In genomic region chr19:25569778-25570177, GRCm38 (mm10) we compare ENCODE assay signal across 27 mouse cellular contexts. TPM values are rescaled to one million over a fixed set of nuclear protein-coding genes. Genes with fewer than 3 reads are reported as not detected.
DNase-seq lines count a peak whose midpoint lies in the region; ATAC-seq lines count a peak whose summit lies in the region.
"Had no signal": no experiment of that assay in that cellular context is flagged by ENCODE, and none has a peak within 500 bp of the region (broad histone marks: within the 10 kb centered on the region; RNA-seq: fewer than 3 reads in every experiment).

No protein-coding gene starts in this region.

- H3K27me3 ChIP-seq in intestine, embryonic 14.5 days (replicated peaks; ENCODE audit: control insufficient read depth, insufficient read depth, low read length), result peaks cover 2% of the 10 kb centered on the region; the same call in 1 of the 2 replicates
- no peaks in the 10 kb centered on the region for H3K27me3 ChIP-seq in intestine, embryonic 16.5 days (replicated peaks; ENCODE audit: control insufficient read depth, insufficient read depth, low read length)
- H3K27me3 ChIP-seq: CH12.LX had no signal

- DNase-seq in intestine, embryonic 14.5 days (ENCODE audit: low spot score), result no peak
- DNase-seq in yolk sac, embryonic 10.5 days (ENCODE audit: low spot score), result peak; percentile 64
- DNase-seq in urinary bladder, postnatal 14 days (ENCODE audit: low spot score), result no peak
- no peak for DNase-seq in T-cell, adult 2 months (ENCODE audit: low spot score)
- DNase-seq: adrenal gland, adult 2 months; adrenal gland, postnatal 10 days; adrenal gland, postnatal 25 days; B cell, adult 2 months; cerebellum, adult 11 months; cerebellum, adult 18-20 months; cerebellum, adult 8-10 months; cerebellum, adult 9-11 months; cerebellum, postnatal 14 days; cerebellum, postnatal 36 days; embryo, embryonic 11 days had no signal

- H3K27ac ChIP-seq in intestine, embryonic 14.5 days (ENCODE audit: low read depth), result no peak overlapping the region
- H3K27ac ChIP-seq in intestine, embryonic 16.5 days (ENCODE audit: low read length), result no peak overlapping the region
- H3K27ac ChIP-seq: embryonic facial prominence, embryonic 13.5 days; embryonic facial prominence, embryonic 15.5 days; forebrain, embryonic 10.5 days; forebrain, embryonic 12.5 days had no signal

- ATAC-seq in intestine, embryonic 14.5 days (replicated peaks; ENCODE audit: low FRiP score, low TSS enrichment, low read depth), result 0 out of 2 replicates have a peak, but pooled peaks have one; percentile 58
- ATAC-seq in intestine, embryonic 16.5 days, result peak; percentile 87
- ATAC-seq: CD4-positive, CD25-positive, alpha-beta regulatory T cell, adult 4 months; forebrain, embryonic 14.5 days; forebrain, embryonic 16.5 days; Patski had no signal

- no peak overlapping the region for H3K4me2 ChIP-seq in intestine, embryonic 14.5 days (ENCODE audit: low read length)
- H3K4me2 ChIP-seq in intestine, embryonic 16.5 days (ENCODE audit: low read depth, low read length), result no peak overlapping the region
- H3K4me2 ChIP-seq: embryonic facial prominence, embryonic 13.5 days; embryonic facial prominence, embryonic 15.5 days; forebrain, embryonic 12.5 days had no signal

- H3K36me3 ChIP-seq in intestine, embryonic 14.5 days (ENCODE audit: control insufficient read depth, insufficient read depth, low read length), result no peaks in the 10 kb centered on the region
- no peaks in the 10 kb centered on the region for H3K36me3 ChIP-seq in intestine, embryonic 16.5 days (ENCODE audit: control insufficient read depth, insufficient read depth, low read length)
- H3K36me3 ChIP-seq: embryonic facial prominence, embryonic 13.5 days; embryonic facial prominence, embryonic 15.5 days; forebrain, embryonic 10.5 days; forebrain, embryonic 12.5 days; G1E had no signal

- H3K4me3 ChIP-seq in intestine, embryonic 14.5 days (ENCODE audit: low read depth, low read length), result no peak overlapping the region
- no peak overlapping the region for H3K4me3 ChIP-seq in intestine, embryonic 16.5 days (ENCODE audit: low read length)
- H3K4me3 ChIP-seq: embryonic facial prominence, embryonic 13.5 days; embryonic facial prominence, embryonic 15.5 days; erythroblast, embryonic 14.5 days; forebrain, embryonic 10.5 days; forebrain, embryonic 12.5 days had no signal

- peaks cover 3% of the 10 kb centered on the region for H3K4me1 ChIP-seq in intestine, embryonic 14.5 days (replicated peaks; ENCODE audit: control insufficient read depth, insufficient read depth, low read length)
- H3K4me1 ChIP-seq in intestine, embryonic 16.5 days (ENCODE audit: control insufficient read depth, insufficient read depth, low read length), result peaks cover 7% of the 10 kb centered on the region
- H3K4me1 ChIP-seq: embryonic facial prominence, embryonic 15.5 days had no signal

- WGBS in intestine, embryonic 14.5 days, result 65% methylated on average over 7 of the region's 7 CpGs
- 63% methylated on average over 7 of the region's 7 CpGs for WGBS in intestine, embryonic 16.5 days

- H3K9me3 ChIP-seq in intestine, embryonic 14.5 days (ENCODE audit: control insufficient read depth, low read length), result no peaks in the 10 kb centered on the region
- H3K9me3 ChIP-seq in intestine, embryonic 16.5 days (ENCODE audit: control insufficient read depth, low read length), result no peaks in the 10 kb centered on the region
- H3K9me3 ChIP-seq: embryonic facial prominence, embryonic 13.5 days; embryonic facial prominence, embryonic 15.5 days; forebrain, embryonic 10.5 days; forebrain, embryonic 12.5 days had no signal

- no peak overlapping the region for H3K9ac ChIP-seq in intestine, embryonic 14.5 days (ENCODE audit: low read length)
- H3K9ac ChIP-seq in intestine, embryonic 16.5 days (ENCODE audit: low read depth, low read length), result no peak overlapping the region
- H3K9ac ChIP-seq: embryonic facial prominence, embryonic 13.5 days; embryonic facial prominence, embryonic 15.5 days; forebrain, embryonic 12.5 days had no signal

RNA-seq across cellular contexts. Expression of gene Dmrt3, which starts 40.3 kb away (rescaled TPM):
- polyA plus RNA-seq in intestine, embryonic 14.5 days (2014; fragmentation: Nextera tagmentation; extraction: Ambion mirVana), result 0.45 and 0.69 TPM in 2 replicates
- 0.15 and 0.20 TPM in 2 replicates for polyA plus RNA-seq in intestine, embryonic 16.5 days (2015; fragmentation: Nextera tagmentation; extraction: Ambion mirVana)
- polyA plus RNA-seq: adrenal gland, adult 2 months; CD4-positive, CD25-positive, alpha-beta regulatory T cell, adult 4 months; erythroblast, embryonic 14.5 days; G1E; Patski had no signal
